In the genomic region with DNA sequence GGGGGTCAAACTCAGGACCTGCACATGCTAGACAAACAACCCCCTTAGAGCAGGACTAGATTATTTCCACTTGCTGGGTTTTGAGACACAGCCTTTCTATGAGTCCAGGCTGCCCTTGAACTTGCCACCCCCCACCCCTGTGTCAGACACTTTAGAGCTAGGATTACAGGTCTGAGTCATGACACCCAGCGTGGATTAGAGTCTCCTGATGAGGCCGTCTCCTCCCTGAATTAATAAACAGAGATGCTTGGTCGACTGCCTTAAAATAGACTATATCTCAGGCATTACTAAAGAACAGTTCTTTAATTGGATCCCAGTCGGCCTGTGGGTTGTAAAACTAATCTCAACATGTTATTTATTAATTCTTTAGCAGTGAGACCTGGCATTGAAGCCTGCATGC, we compare ENCODE assay signal across 15 mouse cellular contexts.
"Had no signal": no experiment of that assay in that cellular context is flagged by ENCODE, and none has a peak within 500 bp of the region (broad histone marks: within the 10 kb centered on the region; RNA-seq: fewer than 3 reads in every experiment).

No protein-coding gene starts in this region.

- DNase-seq: kidney, postnatal 14 days; lung, embryonic 14.5 days; lung, postnatal 10 days; lung, postnatal 4 days; retina, postnatal 1 day; right cerebral cortex, postnatal 14 days; thymus, postnatal 4 days had no signal

- H3K4me1 ChIP-seq: midbrain, embryonic 15.5 days; neural tube, embryonic 13.5 days had no signal

- ATAC-seq: liver, embryonic 12.5 days; midbrain, embryonic 15.5 days had no signal

- H3K36me3 ChIP-seq: limb, embryonic 15.5 days; liver, embryonic 12.5 days; midbrain, embryonic 15.5 days; neural tube, embryonic 13.5 days had no signal

- H3K4me3 ChIP-seq: left cerebral cortex, adult 2 months; limb, embryonic 15.5 days; liver, embryonic 12.5 days; megakaryocyte, embryonic 14.5 days; midbrain, embryonic 15.5 days; neural tube, embryonic 13.5 days had no signal

- H3K27ac ChIP-seq: left cerebral cortex, adult 2 months; limb, embryonic 15.5 days; liver, embryonic 12.5 days; midbrain, embryonic 15.5 days; neural tube, embryonic 13.5 days; stomach, postnatal 0 days had no signal

- H3K9ac ChIP-seq: limb, embryonic 15.5 days; liver, embryonic 12.5 days; lung, embryonic 14.5 days; midbrain, embryonic 15.5 days; neural tube, embryonic 13.5 days had no signal

- H3K9me3 ChIP-seq: limb, embryonic 15.5 days; liver, embryonic 12.5 days; midbrain, embryonic 15.5 days; neural tube, embryonic 13.5 days had no signal

- H3K4me2 ChIP-seq: limb, embryonic 15.5 days; liver, embryonic 12.5 days; lung, embryonic 14.5 days; midbrain, embryonic 11.5 days; midbrain, embryonic 15.5 days; neural tube, embryonic 13.5 days had no signal

- H3K27me3 ChIP-seq: limb, embryonic 15.5 days; midbrain, embryonic 15.5 days; neural tube, embryonic 13.5 days had no signal
